Mouse (Mus musculus) MEL (cell line): ENCODE results near the gene Rps6ka2.
"Not testable (repeated sequence)": the region's sequence is repeated elsewhere in the genome, so short reads cannot be mapped to it uniquely, and the experiment has no call there.

Source experiments
- EP300 ChIP-seq, 2 experiments: IDR thresholded peaks; 2 replicates each; pipeline ENCODE4 v1.6.1; 2011; ENCODE audit warnings: improper control_type of control experiment in 2 of 2, low read length in 2 of 2, low read depth in 1 of 2, mild to moderate bottlenecking in 1 of 2
- GABPA ChIP-seq: IDR thresholded peaks from 2 replicates; pipeline ENCODE4 v1.6.1; 2012; ENCODE audit warnings: low read depth, mild to moderate bottlenecking, inconsistent platforms, low read length, improper control_type of control experiment, moderate library complexity

GRCm38 (mm10) chr17:7122554-7122953 lies 47.4 kb upstream of the Rps6ka2 start:
- TF ChIP-seq GABPA; EP300 (IDR thresholded peaks at IDR 0.05; ENCODE audit: low read depth in 1 of 2, low read length in 2 of 2): not testable (repeated sequence)
